8 mouse cellular contexts compared by ENCODE assay signal in genomic region chr5:38632463-38633449, GRCm38 (mm10). TPM values are rescaled to one million over a fixed set of nuclear protein-coding genes. Genes with fewer than 3 reads are reported as not detected.
DNase-seq lines count a peak whose midpoint lies in the region; ATAC-seq and TF ChIP-seq lines count a peak whose summit lies in the region.

No protein-coding gene starts in this region.

- peak; percentile 33; the same call in 1 of the 2 replicates for ATAC-seq in lung, embryonic 14.5 days (ENCODE audit: insufficient read depth)

- no peaks in the 10 kb centered on the region for H3K4me1 ChIP-seq in lung, embryonic 14.5 days (ENCODE audit: insufficient read depth)

- H3K27ac ChIP-seq in lung, embryonic 14.5 days (ENCODE audit: low read depth) = no peak overlapping the region

- peak; percentile 60 for DNase-seq in CD4-positive helper T cell, adult 2 months (ENCODE audit: low read depth, low spot score)
- DNase-seq in adrenal gland, adult 18-20 months (ENCODE audit: low spot score in 2 of 2) = peak; percentile 61 to 67
- peak; percentile 80 for DNase-seq in embryo, embryonic 11 days
- DNase-seq in gastrocnemius, postnatal 4 days (ENCODE audit: low spot score in 2 of 2) = peak; percentile 52 to 72
- peak; percentile 55 for DNase-seq in large intestine, adult 2 months (ENCODE audit: low read depth, low spot score)
- DNase-seq in lung, embryonic 14.5 days = peak; percentile 91
- peak; percentile 27 for DNase-seq in ovary, postnatal 10 days (ENCODE audit: low spot score)
- peak; percentile 67 for DNase-seq in thymus, postnatal 0 days (ENCODE audit: low spot score)

- 65% methylated on average over 13 of the region's 13 CpGs for WGBS in large intestine, adult 2 months
- WGBS in lung, embryonic 14.5 days = 64% methylated on average over 13 of the region's 13 CpGs

- peak; percentile 82 for TF ChIP-seq CTCF in lung, embryonic 14.5 days (IDR thresholded peaks at IDR 0.05; ENCODE audit: low read depth)

- no peaks in the 10 kb centered on the region for H3K27me3 ChIP-seq in lung, embryonic 14.5 days (ENCODE audit: insufficient read depth, low read length)

- H3K9me3 ChIP-seq in lung, embryonic 14.5 days (ENCODE audit: low read depth, low read length) = no peaks in the 10 kb centered on the region

- H3K9ac ChIP-seq in lung, embryonic 14.5 days = no peak overlapping the region

- no peak overlapping the region for H3K4me2 ChIP-seq in lung, embryonic 14.5 days

- H3K4me3 ChIP-seq in lung, embryonic 14.5 days (ENCODE audit: low read depth, low read length) = no peak overlapping the region

- no peaks in the 10 kb centered on the region for H3K36me3 ChIP-seq in lung, embryonic 14.5 days (ENCODE audit: insufficient read depth)

RNA-seq across cellular contexts. Expression of gene Zfp518b, which starts 51.9 kb away (rescaled TPM):
- 1 to 10 TPM; 3.3 to 3.4 TPM for total RNA-seq in adrenal gland, adult 18-20 months (2021)
- 10 to 100 TPM in 1 of 2 experiments, 1 to 10 TPM in 1; 8.2 to 10.7 TPM for total RNA-seq in gastrocnemius, postnatal 4 days (2021)
- 0.43 and 0.70 TPM in 2 replicates for polyA plus RNA-seq in large intestine, adult 2 months (2012; rRNA removed)
- polyA plus RNA-seq in lung, embryonic 14.5 days (2014; fragmentation: Nextera tagmentation; extraction: Ambion mirVana) = 22.7 and 25.4 TPM in 2 replicates
- 2.7 and 3.0 TPM in 2 replicates for polyA plus RNA-seq in thymus, postnatal 0 days (2015; fragmentation: Nextera tagmentation; extraction: Ambion mirVana)

Comparison
In these comparisons a context has a peak if more than half of its experiments do, and no peak if none do; other contexts are left out.
1. DNase-seq: peak in every context shown above with its lines; median percentile 91 in lung, embryonic 14.5 days; 80 in embryo, embryonic 11 days; 67 in thymus, postnatal 0 days; 64 in adrenal gland, adult 18-20 months; 62 in gastrocnemius, postnatal 4 days; 60 in CD4-positive helper T cell, adult 2 months; 55 in large intestine, adult 2 months; 27 in ovary, postnatal 10 days.